Mouse (Mus musculus): ENCODE measurements around the gene Zfp493.
A peak's percentile ranks its signal among the peaks of the same experiment; 100 is the strongest.
"Not testable (repeated sequence)": the region's sequence is repeated elsewhere in the genome, so short reads cannot be mapped to it uniquely, and the experiment has no call there.

Gene Zfp493

GRCm38 (mm10) chr13:67779265-67780221, at the start of gene Zfp493:
Gene Zfp493, plus strand, starts transcription at chr13:67779693.
- peak; percentile 87 for DNase-seq (ENCODE audit: low read depth)

- not testable (repeated sequence) for DNase-seq (ENCODE audit: low read depth)
Observed at GRCm38 (mm10) chr13:67734391-67734790, 45.1 kb upstream of the Zfp493 start.

GRCm38 (mm10) chr13:67742941-67743340, 36.6 kb upstream of the Zfp493 start:
- no peak for DNase-seq (ENCODE audit: low read depth)

GRCm38 (mm10) chr13:67743896-67744295, 35.6 kb upstream of the Zfp493 start:
- no peak for DNase-seq (ENCODE audit: low read depth)

- peak; percentile 54 for DNase-seq (ENCODE audit: low read depth)
Observed at GRCm38 (mm10) chr13:67754333-67755306, 24.9 kb upstream of the Zfp493 start, which contains the start of gene Zfp85. Gene Zfp85, minus strand, starts transcription at chr13:67755228.

GRCm38 (mm10) chr13:67755761-67756160, 23.7 kb upstream of the Zfp493 start:
- no peak for DNase-seq (ENCODE audit: low read depth)

GRCm38 (mm10) chr13:67759966-67760365, 19.5 kb upstream of the Zfp493 start:
- no peak for DNase-seq (ENCODE audit: low read depth)

GRCm38 (mm10) chr13:67763031-67763768, 16.3 kb upstream of the Zfp493 start:
- DNase-seq (ENCODE audit: low read depth) = no peak

- DNase-seq (ENCODE audit: low read depth) = no peak
Observed at GRCm38 (mm10) chr13:67791921-67792455, 12.5 kb downstream of the Zfp493 start.

GRCm38 (mm10) chr13:67798618-67799017, 19.1 kb downstream of the Zfp493 start:
- no peak for DNase-seq (ENCODE audit: low read depth)

- not testable (repeated sequence) for DNase-seq (ENCODE audit: low read depth)
Observed at GRCm38 (mm10) chr13:67799151-67799550, 19.7 kb downstream of the Zfp493 start.

- no peak for DNase-seq (ENCODE audit: low read depth)
Observed at GRCm38 (mm10) chr13:67811651-67812210, 32.2 kb downstream of the Zfp493 start.

- no peak for DNase-seq (ENCODE audit: low read depth)
Observed at GRCm38 (mm10) chr13:67812961-67813709, 33.6 kb downstream of the Zfp493 start.

GRCm38 (mm10) chr13:67813710-67814660, 34.5 kb downstream of the Zfp493 start, which contains the start of gene Zfp273:
Gene Zfp273, plus strand, starts transcription at chr13:67813740.
- peak; percentile 64 for DNase-seq (ENCODE audit: low read depth)

GRCm38 (mm10) chr13:67818636-67819035, 39.1 kb downstream of the Zfp493 start:
- DNase-seq (ENCODE audit: low read depth) = no peak

GRCm38 (mm10) chr13:67830911-67831336, 51.4 kb downstream of the Zfp493 start, which contains the start of gene Gm10037:
Gene Gm10037, plus strand, starts transcription at chr13:67831106.
- no peak for DNase-seq (ENCODE audit: low read depth)

- not testable (repeated sequence) for DNase-seq (ENCODE audit: low read depth)
Observed at GRCm38 (mm10) chr13:67833137-67833536, 53.6 kb downstream of the Zfp493 start.
